Mouse (Mus musculus) neural tube, embryonic 13.5 days (tissue): Measurements from ENCODE around the gene Atf1. TPM values are rescaled to one million over a fixed set of nuclear protein-coding genes. Genes with fewer than 3 reads are reported as not detected.
A peak's percentile ranks its signal among the peaks of the same experiment; 100 is the strongest.
"Not testable (repeated sequence)": the region's sequence is repeated elsewhere in the genome, so short reads cannot be mapped to it uniquely, and the experiment has no call there.

Experiments
- ATAC-seq: fragments of 200-750 bp; cut with Nextera tagmentation; 2 replicates; pipeline ENCODE4 v1.8.0; 2017; ENCODE audit warnings: low read depth, mild to moderate bottlenecking, moderate TSS enrichment, moderate library complexity
- H3K27ac ChIP-seq: fragments of 300-500 bp; sonication (generic); replicated peaks from 2 replicates; pipeline ENCODE4 v1.5.1; 2015; ENCODE audit warnings: moderate library complexity, mild to moderate bottlenecking, inconsistent platforms
- H3K27me3 ChIP-seq: fragments of 300-500 bp; sonication (generic); 2 replicates; pipeline ENCODE4 v1.6.1; 2015; ENCODE audit warnings: mild to moderate bottlenecking, inconsistent platforms
- H3K36me3 ChIP-seq: fragments of 300-500 bp; sonication (generic); 2 replicates; pipeline ENCODE4 v1.6.1; 2015; ENCODE audit warnings: mild to moderate bottlenecking, inconsistent platforms
- H3K4me1 ChIP-seq: fragments of 300-500 bp; sonication (generic); replicated peaks from 2 replicates; pipeline ENCODE4 v1.6.1; 2015; ENCODE audit warnings: inconsistent platforms
- H3K4me2 ChIP-seq: fragments of 300-500 bp; sonication (generic); 2 replicates; pipeline ENCODE4 v1.6.1; 2015; ENCODE audit warnings: inconsistent platforms, mild to moderate bottlenecking, moderate library complexity
- H3K4me3 ChIP-seq: fragments of 300-500 bp; sonication (generic); 2 replicates; pipeline ENCODE4 v1.5.1; 2015; ENCODE audit warnings: mild to moderate bottlenecking, inconsistent platforms
- H3K9ac ChIP-seq: fragments of 300-500 bp; sonication (generic); 2 replicates; pipeline ENCODE4 v1.6.1; 2015; ENCODE audit warnings: moderate library complexity, mild to moderate bottlenecking, inconsistent platforms
- H3K9me3 ChIP-seq: fragments of 300-500 bp; sonication (generic); 2 replicates; pipeline ENCODE4 v1.6.1; 2016; ENCODE audit warnings: inconsistent platforms
- WGBS: fragments of 180-500 bp; shearing (Covaris S2); methylation state at CpG from one replicate; pipeline ENCODE4 v1.1.7; 2015; 5-methylcytosine and 5-hydroxymethylcytosine counted together
- polyA plus RNA-seq: library from polyadenylated mRNA; unstranded; fragments of >200 nt; fragmentation: Nextera tagmentation; extraction: Ambion mirVana; gene quantifications from 2 replicates; pipeline ENCODE4 v1.2.1, GENCODE M21; 2015

Atf1 gene
- polyA plus RNA-seq, 1 experiment from 2014 or later: 14.8 TPM

DNA sequence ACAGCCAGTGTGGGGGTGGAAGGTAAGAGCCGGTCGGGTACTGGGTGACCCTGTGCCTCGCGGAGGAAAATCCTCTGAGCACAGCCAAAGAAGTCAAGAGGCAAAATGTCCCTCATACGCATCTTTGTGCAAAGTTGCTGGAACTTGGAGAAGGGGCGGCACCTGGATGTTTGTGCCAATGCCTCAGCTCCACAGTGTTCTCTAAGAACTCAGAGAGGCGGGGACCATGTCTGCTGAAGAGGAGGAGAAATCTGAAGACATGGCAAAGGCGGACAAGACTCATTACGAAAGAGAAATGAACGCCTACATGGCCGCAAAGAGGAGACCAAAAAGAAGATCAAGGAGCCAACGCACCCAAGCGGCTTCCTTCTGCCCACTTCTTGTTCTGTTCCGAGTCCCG, 73.9 kb downstream of the Atf1 start:
- Histone ChIP-seq H3K36me3 (no peaks in the 10 kb centered on the region), H3K4me1 (peaks cover 18% of the 10 kb centered on the region), H3K4me2 (no peak overlapping the region), H3K27me3 (no peaks in the 10 kb centered on the region), H3K9ac (no peak overlapping the region), H3K9me3 (no peaks in the 10 kb centered on the region), H3K27ac (no peak overlapping the region), H3K4me3 (no peak overlapping the region)
- no peak for ATAC-seq
- WGBS: 85% methylated on average over 15 of the region's 15 CpGs

DNA sequence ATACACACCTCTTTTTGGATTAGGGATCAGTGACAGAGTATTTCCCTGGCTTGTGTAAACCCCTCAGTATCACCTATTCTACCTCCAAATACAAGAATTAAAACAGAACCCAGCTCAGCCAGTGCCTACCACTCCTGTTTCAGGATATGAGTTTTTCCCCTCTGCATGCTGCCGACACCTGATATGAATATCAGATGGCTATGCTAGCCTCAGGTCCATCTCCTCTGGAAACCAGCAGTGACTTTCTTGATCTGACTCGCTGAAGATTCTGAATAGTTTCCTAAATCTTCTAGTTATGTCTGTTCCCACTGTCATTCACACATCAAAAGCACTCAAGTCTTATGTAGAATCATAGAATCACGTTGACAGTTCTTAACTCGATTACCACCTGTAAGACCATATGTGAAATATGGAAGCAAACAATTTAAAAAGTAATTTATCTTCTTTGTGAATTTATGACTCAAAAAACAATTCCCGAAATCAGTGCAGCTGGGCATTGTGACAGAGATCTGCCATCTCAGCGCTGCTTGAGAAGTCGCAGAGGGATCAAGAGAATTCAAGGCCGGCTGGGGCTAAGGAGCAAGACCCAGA, 75.9 kb downstream of the Atf1 start:
- Histone ChIP-seq H3K4me3 (peak overlapping the region; percentile 52), H3K9me3 (no peaks in the 10 kb centered on the region), H3K27ac (peak overlapping the region; percentile 88), H3K4me1 (peaks cover 18% of the 10 kb centered on the region), H3K9ac (0 out of 2 replicates have a peak overlapping the region, but pooled peaks have one; percentile 81), H3K36me3 (no peaks in the 10 kb centered on the region), H3K27me3 (no peaks in the 10 kb centered on the region), H3K4me2 (peak overlapping the region; percentile 73)
- WGBS: 66% methylated on average over 8 of the region's 8 CpGs
- ATAC-seq: no peak

DNA sequence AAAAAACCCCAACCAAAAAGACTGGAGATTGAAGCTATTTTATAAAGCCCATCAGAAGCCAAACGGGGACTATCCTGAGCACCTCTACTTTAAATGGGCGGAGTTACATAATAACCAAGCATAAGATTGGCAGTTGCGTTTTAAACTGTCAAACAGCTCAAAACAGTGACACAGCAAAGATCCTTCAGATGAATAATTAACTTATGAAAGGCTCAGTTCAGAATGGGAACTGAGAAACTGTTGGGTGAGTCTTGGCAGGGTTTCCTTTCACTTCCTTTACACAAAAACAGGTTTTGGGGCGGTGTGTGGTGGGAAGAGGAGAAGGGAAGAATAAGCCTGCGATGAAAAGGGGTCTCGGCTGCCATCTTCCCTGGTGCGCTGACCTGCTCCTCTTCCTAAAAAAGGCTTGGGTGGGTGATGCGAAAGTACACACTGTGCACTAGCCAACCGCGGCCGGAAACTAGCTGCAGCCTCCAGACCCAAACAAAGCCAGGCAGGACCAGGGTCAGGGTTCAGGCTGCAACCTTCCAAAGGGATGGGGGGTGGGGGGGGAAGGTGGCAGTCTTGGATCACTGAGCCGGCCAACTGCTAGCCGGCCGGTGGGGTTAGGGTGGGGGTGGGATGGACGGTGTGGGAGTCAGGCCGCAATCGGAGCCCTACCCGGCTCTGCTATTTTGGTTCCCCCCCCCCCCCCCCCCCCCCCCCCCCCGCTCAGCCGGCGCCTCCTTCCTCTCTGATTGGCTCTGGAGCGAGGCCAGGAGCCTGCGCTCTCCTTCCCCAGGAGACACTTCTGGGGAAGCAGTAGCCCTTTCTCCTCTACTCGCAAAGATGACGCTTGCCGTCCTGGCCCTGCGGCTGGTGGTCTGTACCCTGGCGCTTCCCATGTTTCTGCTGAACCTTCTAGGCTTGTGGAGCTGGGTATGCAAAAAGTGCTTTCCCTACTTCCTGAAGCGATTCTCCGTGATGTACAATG, 76.7 kb downstream of the Atf1 start, which contains the start of gene Mettl7a1:
Gene Mettl7a1 (plus strand): TSS at position 122 of the 973 bp plus-strand sequence.
- peaks cover 18% of the 10 kb centered on the region for H3K4me1 ChIP-seq
- H3K27me3 ChIP-seq: no peaks in the 10 kb centered on the region
- H3K27ac ChIP-seq: peak within 1 kb of the TSS; percentile 88
- peak; percentile 90 for ATAC-seq
- H3K9me3 ChIP-seq: no peaks in the 10 kb centered on the region
- H3K4me3 ChIP-seq: peak within 1 kb of the TSS; percentile 52
- H3K36me3 ChIP-seq: no peaks in the 10 kb centered on the region
- H3K4me2 ChIP-seq: peak within 1 kb of the TSS; percentile 73
- 5% methylated on average over 23 of the region's 30 CpGs for WGBS
- H3K9ac ChIP-seq: peak within 1 kb of the TSS; percentile 81

DNA sequence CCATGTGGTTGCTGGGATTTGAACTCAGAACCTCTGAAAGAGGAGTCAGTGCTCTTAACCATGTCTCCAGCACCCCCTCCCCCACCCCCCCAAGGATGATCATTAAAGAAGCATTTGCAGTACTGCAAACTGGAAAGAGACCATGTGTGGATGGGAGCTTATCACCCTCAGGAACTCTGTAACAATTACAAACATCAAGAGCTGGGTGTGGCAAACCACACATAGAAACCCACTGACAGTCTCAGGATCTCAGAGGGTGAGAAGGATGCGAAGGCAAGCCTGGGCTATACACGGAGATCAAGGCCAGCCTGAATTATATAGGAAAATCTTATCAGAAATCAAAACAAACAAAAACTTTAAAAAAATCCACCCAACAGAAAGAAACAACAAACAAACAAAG, 78.6 kb downstream of the Atf1 start:
- Histone ChIP-seq H3K4me3 (no peak overlapping the region), H3K4me2 (no peak overlapping the region), H3K9ac (no peak overlapping the region), H3K27me3 (no peaks in the 10 kb centered on the region), H3K27ac (no peak overlapping the region), H3K4me1 (peaks cover 18% of the 10 kb centered on the region), H3K9me3 (no peaks in the 10 kb centered on the region), H3K36me3 (no peaks in the 10 kb centered on the region)
- 90% methylated on average over 2 of the region's 2 CpGs for WGBS
- ATAC-seq: no peak

DNA sequence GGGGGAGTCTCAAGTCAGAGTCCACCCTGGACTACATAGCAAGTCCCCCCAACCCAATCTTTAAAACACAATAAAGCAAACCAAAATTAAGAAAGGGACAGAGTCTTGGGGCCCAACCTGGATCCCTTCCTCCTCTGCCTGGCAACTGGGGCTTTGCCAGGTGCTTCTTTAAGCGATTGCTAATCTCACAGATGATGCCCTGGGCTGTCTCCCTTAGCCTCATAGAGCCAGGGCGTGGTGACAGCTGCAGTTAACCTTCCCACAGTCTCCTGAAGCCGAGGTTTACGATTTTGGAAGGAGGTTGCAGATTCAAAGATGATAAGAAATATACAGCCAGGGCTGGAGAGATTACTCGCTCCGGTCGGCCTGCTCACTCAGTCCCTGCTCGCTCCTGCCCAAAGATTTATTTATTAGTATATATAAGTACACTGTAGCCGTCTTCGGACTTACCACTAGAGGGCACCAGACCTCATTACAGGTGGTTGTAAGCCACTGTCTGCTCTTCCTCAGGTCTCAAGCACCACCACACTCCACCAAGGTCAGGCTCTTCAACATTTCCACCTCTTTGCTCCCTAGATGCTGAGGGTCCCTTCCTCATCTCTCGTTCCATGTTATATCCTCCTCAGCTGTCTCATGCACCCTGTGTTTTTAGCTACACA, 79.9 kb downstream of the Atf1 start:
- not testable (repeated sequence) for H3K9ac ChIP-seq, H3K4me3 ChIP-seq, ATAC-seq, H3K27me3 ChIP-seq, H3K4me2 ChIP-seq, H3K27ac ChIP-seq, H3K36me3 ChIP-seq, H3K9me3 ChIP-seq
- 44% methylated on average over 10 of the region's 11 CpGs for WGBS
- peaks cover 18% of the 10 kb centered on the region for H3K4me1 ChIP-seq

Other genes with a start within 250 kb of the Atf1 start
- 18.4 and 18.5 TPM in 2 replicates for gene Dip2b, start 189.2 kb upstream of the Atf1 start, polyA plus RNA-seq
- gene Tmprss12, start 53.0 kb downstream of the Atf1 start, polyA plus RNA-seq: not detected in 2 replicates
- 4.6 and 5.1 TPM in 2 replicates for gene Mettl7a1, start 76.3 kb downstream of the Atf1 start, polyA plus RNA-seq
- gene Mettl7a3, start 107.1 kb downstream of the Atf1 start, polyA plus RNA-seq: 1.9 and 2.0 TPM in 2 replicates
- 2.3 and 2.6 TPM in 2 replicates for gene Methig1, start 125.3 kb downstream of the Atf1 start, polyA plus RNA-seq
- gene Mettl7a2, start 125.4 kb downstream of the Atf1 start, polyA plus RNA-seq: not detected in 2 replicates
- 3.1 and 3.2 TPM in 2 replicates for gene Higd1c, start 136.7 kb downstream of the Atf1 start, polyA plus RNA-seq
- gene Gm5475, start 194.3 kb downstream of the Atf1 start, polyA plus RNA-seq: 0.10 TPM in 1 of 2 replicates, not detected in the other
- gene Slc11a2, start 197.3 kb downstream of the Atf1 start, polyA plus RNA-seq: 22.3 and 23.4 TPM in 2 replicates
- 54.0 and 57.9 TPM in 2 replicates for gene Letmd1, start 241.2 kb downstream of the Atf1 start, polyA plus RNA-seq